Mouse (Mus musculus) embryo, embryonic 10 days (tissue): ENCODE results near the gene Wdr74.
"Not testable (repeated sequence)": the region's sequence is repeated elsewhere in the genome, so short reads cannot be mapped to it uniquely, and the experiment has no call there.

Experiments used
- DNase-seq: peaks from one replicate; pipeline ENCODE4 v3.0.0-alpha.2; 2015; ENCODE audit warnings: low spot score

Gene Wdr74

DNA sequence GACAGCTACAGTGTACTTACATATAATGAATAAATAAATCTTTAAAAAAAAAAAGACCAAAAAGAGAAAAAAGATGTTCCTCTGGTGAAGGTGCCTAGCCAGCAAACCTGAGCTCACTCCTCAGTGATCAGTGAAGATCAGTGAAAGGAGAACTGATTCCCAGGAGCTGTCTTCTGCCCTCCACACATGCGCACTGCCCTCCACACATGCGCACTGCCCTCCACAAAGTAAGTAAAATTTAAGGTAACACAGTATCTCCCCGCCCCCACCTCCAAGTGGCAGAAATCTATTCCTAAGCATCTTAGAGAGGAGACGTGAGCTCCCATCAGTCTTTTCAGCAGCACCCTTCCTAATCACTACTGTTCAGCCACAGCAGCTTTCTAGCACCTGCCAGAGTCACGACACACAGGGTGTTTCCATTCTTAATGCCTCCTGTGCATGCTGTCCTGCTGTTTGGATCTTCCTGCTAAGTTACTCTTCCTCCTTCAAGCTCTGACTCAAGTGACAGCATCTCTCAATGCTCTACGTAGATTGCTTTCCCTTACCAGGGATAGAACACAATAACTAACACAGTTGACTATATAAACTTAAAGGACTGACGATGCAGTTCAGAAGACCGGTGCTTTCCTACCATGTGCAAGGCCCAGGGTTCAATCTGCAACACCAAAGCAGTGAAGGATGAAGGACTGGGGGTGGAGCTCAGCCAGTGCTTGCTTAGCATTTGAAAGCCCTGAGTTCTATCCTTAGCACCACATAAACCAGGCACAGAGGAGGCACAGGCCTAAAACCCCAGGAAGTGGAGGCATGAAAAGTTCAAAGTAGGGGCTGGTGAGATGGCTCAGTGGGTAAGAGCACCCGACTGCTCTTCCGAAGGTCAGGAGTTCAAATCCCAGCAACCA lies 19.5 kb upstream of the Wdr74 start:
- DNase-seq: no peak

DNA sequence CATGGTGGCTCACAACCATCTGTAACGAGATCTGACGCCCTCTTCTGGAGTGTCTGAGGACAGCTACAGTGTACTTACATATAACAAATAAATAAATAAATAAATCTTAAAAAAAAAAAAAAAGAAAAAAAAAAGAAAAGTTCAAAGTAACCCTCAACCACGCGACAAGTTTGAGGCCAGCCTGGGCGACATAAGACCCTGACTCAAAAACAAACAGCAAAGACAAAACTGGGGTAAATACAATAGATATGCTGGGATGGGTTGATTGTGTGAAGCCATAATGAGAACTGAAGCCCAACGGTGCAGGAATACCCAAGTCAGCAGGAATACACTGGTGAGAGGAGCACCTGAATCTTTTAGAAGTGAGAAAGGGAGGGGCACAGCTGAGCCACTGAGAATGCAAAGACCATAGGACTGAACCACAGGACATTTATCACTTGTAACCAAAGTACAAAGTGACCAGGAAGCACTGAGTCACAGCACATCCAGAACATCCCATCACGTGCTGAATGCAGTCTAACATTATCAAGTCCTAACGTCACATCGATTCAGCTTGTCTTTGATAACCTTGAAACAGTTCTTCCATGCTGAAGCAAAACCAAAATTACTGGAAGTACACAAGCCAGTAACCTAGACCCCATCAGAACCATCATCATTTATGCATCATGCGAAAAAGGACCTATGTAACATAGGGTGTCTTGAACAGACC lies 18.7 kb upstream of the Wdr74 start:
- DNase-seq: no peak

DNA sequence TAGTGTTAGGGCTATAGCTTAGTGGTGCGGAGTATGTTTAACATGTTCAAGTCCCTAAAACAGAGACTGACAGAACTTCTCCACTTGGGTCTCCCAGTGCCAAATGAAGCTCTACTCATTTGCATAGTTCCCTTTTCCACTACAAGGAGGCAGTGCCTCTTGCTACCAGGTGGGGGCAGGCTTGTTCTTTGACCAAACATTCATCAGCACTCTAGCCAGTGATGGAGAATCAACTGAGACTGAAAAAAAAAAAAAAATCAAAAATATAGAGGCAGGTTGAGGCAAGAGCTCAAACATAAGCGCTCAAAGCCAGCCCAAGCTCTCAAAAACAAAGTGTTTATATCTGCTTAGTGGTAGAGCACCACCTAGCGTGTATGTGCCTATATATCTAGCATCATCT lies 17.3 kb upstream of the Wdr74 start:
- DNase-seq: peak; percentile 77

DNA sequence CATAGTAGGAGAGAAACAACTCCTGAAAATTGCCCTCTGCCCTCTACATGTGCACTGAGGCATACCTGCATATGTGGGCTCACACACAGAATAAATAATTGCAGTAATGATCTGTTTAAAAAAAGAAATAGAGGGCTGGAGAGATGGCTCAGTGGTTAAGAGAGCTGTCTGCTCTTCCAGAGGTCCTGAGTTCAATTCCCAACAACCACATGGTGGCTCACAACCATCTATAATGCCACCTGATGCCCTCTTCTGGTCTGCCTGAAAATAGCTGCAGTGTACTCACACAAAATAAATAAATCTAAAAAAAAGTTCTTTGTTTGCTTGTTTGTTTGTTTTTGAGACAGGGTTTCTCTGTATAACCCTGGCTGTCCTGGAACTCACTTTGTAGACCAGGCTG lies 16.6 kb upstream of the Wdr74 start:
- DNase-seq: not testable (repeated sequence)

DNA sequence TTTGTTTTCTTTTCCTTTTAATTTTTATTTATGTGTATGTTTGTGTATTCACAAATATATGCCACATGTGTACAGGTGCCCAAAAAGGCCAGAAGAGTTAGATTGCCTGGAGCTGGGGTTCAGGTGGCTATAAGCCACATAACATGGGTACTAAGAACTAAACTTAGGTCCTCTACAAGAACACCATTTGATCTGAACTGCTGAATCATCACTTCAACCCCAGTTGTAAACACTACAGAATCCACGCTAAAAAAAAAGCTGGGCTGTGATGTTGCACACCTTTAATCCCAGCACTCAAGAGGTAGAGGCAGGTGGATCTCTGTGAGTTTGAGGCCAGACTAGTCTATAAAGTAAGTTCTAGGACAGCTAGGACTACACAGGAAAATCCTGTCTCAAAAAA lies 14.2 kb upstream of the Wdr74 start:
- no peak for DNase-seq

DNA sequence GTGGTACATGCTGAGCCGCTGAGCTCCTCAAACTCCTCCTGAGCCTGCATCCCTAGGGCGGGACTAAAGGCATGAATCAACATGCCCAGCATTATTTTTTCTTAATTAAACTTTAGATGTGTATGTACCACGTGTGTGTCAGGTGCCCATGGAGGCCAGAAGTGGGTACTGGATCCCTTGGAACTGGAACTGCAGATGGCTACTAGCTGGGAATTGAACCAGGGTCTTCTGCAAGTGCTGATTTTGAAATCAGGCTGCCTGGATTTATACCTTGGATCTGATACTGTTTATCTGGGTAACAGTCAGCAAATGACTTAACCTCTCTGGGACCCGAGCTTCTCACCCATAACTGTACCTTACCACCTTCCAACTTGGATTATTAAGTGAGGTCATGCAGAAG lies 13.6 kb upstream of the Wdr74 start:
- DNase-seq: no peak

DNA sequence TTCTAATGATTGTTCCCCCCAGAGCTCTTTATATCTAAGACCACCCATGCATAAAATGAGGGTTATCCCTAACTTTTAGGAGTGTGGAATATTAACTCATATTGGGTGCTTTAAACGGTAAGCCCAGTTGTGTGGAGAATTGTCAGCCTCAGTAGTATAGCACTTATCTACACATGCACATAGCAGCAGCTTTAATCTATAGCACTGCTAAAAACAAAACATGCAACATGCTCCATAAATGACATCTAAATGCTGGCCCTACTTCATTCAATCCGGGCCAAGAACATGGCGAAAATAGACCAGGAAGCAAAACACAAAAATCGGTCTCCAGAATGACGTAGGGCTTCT lies 13.1 kb upstream of the Wdr74 start:
- DNase-seq: no peak

DNA sequence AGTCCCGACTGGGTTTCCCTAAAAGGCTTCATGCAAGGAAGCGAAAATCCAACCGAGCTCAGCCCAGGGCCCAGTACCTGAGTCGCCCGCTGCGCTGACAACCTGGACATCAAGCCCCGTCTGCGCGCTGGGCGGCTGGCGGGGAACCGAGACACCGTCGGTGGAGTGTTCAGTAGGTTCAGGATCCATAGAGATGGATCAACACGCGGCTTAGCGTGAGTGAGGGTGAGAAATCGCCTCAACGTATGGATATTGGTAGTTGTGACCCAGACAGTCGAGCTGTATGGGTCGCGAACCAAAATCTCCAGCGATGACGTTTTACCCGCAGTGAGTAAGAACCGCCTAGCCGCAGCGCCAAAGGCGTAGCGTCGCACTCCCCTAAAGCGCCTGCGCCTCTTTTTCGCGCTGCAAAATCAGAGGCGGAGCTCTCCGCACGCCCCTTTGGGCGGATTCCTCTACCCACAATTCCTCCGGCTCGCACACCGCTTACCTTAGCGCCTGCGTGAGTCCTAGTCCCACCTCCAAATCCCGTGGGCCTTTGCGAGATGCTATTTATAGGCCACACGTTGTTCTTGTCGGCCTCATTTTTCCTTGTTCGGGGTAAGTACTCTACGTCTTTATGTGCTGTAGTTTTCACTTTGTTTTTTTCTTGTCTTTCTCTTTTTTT lies 12.6 kb upstream of the Wdr74 start, which contains the start of gene Slc3a2:
Gene Slc3a2 (minus strand): TSS at position 463 of the 667 bp plus-strand sequence.
- DNase-seq: peak; percentile 96

DNA sequence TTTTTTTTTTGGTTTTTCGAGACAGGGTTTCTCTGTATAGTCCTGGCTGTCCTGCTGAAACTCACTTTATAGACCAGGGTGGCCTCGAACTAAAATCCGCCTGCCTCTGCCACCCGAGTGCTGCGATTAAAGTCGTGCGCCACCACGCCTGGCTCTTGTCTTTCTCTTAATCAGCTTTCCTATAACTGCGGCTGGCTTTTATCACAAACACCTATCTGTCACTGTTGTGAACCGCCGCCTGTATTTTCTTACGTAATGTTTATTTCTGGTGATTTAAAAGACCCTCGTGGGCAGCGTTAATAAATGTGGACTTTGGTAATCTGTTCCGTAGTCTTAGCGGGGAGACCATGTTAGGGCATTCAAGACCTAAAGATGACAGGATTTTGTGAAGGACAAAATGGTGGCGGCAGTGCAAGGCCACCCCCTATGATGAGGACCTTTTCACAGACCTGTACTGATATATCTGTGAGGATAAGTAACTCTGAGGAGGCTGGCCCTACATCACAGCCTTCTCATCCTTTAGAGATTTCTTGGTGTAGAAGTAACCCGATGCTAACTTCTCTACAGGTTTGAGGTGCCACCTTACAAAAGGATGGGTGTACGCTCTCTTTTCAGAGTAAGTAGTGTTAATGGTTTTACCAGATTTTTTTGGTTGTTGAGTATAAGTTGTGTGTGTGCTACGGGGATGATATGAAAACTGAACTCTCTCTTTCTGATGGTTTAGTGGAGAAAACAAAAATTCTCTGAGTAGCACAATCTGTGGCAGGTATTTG lies 11.9 kb upstream of the Wdr74 start:
- peak; percentile 37 for DNase-seq

DNA sequence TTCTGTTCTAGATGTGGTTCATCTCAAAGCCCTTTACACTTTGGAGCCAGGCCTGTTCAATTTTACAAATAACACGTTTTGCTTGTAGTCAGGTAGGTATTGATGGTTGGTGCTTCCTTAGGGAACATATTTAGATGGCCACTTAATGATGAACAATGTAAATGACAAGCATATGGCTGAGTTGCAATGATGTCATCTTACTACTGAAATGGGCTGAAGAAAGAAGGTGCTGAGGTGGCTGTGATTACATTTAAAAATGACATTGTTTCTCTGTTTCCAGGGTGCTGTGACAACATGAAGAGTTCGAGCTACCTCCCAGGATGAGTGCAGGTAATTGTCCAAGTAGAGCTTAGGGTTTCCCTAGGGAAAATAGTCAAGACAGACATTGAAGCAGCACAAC lies 11.2 kb upstream of the Wdr74 start:
- DNase-seq: no peak

DNA sequence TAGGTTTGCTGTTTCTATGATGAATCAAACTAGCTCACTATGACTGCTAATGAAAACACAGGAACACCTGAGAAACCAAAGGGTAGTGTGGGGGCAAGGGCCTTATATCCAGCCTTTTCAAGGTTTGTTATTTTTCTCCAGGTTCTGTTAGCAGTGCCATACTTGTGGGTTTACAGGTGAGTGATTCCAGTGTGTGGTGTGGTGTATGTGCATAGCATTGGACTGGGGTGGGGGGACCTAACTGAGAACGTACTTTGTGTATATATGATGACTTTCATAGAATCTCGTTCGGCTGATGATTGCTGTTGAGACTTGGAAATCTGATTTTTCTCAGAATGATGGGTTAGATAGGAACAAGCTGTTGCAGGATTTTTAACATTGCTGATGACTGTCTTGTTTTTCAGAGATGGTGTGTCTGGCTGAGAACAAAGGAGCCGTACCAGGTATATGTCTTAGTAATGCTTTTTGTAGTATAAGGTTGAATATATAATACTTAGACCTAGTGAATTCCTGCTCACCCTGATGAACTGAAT lies 10.5 kb upstream of the Wdr74 start:
- no peak for DNase-seq

DNA sequence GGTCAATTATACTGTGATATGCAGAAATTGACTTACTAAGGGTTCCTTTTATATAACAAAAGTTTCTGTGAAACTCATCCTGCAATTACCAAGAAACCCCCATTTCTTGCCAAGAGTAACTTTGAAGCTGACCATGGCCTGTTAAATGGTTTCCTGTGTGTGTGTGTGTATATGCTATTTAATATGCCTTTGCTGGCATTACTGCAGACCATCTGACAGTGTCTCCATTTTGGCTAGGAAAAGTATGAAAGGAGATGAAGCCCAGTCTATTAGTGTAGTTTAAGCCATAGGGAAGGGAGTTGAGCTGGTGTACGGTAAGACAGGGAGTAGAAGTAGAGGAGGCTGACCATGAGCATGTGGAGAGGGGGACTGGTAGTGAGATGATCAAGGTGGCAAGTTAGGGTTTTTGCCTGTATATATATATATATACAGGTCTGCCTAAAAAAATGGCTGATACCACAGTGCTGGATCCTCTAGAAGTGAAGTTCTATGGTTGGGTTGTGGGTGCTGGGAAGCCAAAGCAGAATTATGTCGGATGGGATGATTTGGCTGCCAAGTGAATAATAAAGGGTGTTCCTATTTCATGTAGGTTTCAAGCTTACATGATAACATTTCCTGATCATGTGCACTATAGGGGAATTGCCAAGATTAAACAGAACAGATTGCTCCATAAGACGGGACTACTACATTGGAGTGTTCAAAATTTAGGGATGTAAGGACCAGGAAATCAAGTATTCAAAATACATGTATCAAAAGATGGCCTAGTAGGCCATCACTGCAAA lies 8.8 kb upstream of the Wdr74 start:
- DNase-seq: peak; percentile 48

DNA sequence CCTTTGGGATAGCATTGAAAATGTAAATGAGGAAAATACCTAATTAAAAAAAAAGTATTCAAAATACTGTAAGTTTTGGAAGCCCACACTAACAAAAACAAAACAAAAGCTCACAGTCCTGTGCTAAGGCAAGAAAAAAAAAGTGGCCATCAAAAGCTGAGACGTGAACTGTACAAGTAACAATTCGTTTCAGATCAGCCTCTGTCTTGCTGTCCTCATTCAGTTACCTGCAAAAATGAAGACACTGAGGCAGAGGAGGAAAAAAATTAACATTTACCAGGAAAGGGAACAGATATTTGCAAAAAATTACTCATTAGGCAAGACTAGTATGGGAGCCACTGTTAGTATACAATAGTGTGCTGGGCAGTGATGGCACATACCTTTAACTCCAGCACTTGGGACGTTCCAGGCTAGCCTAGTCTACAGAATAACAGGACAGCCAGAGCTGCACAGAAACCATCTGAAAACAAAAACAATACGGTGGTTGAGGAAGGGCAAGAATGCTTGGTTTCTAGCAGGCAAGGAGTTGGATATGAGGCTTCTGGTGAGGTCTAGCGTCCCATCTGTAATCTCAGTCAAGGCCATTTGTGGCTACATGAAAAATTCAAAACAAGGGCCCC lies 8.0 kb upstream of the Wdr74 start:
- peak; percentile 58 for DNase-seq

DNA sequence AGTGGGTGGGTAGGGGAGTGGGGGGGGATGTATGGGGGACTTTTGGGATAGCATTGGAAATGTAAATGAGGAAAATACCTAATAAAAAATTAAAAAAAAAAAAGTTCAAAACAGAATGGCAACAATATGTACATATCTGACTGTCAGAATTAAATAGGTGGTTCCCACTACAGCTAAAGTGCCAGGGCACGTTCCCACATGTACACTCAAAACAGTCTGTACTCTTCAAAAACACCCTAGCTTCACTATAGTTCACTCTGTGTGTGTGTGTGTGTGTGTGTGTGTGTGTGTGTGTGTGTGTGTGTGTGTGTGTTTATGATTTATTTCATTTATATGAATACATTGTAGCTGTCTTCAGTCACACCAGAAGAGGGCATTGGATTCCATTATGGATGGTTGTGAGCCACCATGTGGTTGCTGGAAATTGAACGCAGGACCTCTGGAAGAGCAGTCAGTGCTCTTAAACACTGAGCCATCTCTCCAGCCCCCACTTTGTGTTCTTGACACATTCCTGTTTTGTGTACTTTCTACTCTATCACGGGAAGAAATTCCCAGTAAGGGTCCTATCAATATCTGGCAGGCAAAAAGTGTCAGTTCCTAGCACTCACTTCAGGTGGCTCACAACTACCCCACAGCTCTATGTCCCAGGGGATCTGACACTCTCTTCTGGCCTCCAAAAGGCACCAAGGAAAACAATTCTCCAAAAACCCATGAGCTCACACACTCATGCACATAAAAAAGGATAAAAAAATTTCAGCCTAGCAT lies 7.1 kb upstream of the Wdr74 start:
- DNase-seq: not testable (repeated sequence)

DNA sequence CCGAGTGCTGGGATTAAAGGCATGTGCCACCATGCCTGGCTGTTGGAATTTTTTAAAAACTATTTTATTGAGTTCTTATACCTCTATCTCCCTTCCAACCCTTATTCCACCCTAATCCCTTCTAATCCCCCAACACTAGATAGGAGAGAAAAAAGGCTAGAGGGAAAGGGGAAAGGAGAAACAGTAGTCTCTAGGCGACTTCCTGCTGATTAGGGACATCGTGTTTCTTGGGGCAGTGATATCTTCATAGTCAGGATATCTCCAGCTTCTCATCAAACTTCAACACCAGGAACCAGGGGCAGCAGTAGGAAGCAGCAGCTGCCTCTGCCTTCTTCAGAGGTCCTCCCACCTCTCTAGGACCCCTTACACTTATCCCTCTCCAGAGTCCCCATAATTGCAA lies 1.3 kb upstream of the Wdr74 start:
- no peak for DNase-seq

DNA sequence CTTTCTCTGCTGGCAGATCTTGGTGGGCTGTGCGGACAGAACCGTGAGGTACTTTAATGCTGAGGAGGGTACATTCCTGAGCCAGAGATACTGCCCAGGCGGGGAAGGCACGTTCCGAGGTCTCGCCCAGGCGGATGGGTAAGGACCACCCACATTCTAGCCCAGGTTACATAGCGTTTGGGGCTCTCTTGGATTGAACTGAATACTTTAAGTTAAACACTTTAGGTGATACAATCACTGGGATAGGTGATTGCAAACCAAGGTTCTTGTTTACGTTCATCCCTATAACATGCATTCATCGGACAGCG lies 487 bp downstream of the Wdr74 start:
- DNase-seq: peak; percentile 53

DNA sequence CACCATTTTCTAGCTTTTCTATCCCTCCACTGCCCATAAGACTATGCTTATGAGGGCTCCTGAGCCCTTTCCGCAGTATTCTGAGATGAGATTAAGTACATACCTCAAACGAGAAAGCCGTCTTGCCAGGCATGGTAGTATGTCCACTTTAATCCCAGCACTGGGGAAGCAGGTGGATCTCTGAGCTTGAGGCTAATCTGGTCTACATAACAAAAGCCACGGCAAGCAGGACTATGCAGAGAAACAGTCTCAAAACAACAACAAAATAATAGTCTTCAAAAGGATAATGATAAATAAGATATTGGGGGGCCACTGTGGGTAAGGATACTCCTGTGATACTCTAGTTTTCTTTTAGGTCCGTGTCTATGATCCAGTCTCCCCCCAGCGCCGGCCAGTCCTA lies 3.3 kb downstream of the Wdr74 start:
- DNase-seq: no peak

DNA sequence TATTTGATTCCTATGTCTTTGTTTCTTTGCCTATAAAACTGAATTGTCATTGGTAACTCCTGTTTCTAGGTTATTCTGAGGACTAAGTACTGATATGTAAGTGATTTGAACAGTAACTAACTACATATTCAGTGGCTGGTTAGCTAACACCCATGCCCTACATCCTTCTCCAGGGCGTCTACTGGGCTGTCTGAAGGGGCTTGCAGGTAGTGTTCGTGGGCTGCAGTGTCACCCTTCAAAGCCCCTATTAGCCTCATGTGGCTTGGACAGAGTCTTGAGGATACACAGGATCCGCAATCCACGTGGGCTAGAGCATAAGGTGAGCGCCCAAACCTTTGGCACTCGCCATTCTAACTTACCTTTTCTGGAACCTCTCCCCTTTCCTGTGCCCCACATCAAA lies 4.0 kb downstream of the Wdr74 start:
- DNase-seq: no peak

DNA sequence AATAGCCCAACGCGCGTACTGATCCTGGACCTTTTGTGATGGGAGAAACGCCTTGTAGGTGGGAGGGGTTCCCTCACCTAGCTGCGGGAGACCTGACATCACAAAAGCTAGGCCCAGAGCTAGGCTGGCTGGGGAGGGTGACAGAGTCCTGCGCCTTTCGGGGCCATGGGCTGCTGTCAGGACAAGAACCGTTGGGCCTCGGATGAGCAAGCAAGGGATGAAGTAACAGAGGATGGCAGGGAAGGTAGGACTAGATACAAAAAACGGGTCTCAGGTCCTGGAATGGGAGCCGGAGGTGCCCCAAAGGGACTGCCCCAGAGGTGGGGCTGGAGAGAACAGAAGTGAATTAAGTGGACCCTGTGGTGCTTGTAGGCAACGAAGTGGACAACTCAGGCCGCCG lies 5.0 kb downstream of the Wdr74 start, which contains the start of gene 1700092M07Rik:
Gene 1700092M07Rik (plus strand): TSS at position 116 of the 400 bp plus-strand sequence.
- no peak for DNase-seq
